In genomic region chr4:117120445-117121414, GRCm38 (mm10) we compare ENCODE assay signal across 8 mouse cellular contexts. TPM values are rescaled to one million over a fixed set of nuclear protein-coding genes. Genes with fewer than 3 reads are reported as not detected.
DNase-seq lines count a peak whose midpoint lies in the region; ATAC-seq lines count a peak whose summit lies in the region.

No protein-coding gene starts in this region.

- no peaks in the 10 kb centered on the region for H3K27me3 ChIP-seq in hindbrain, embryonic 16.5 days (replicated peaks; ENCODE audit: control insufficient read depth, insufficient read depth, low read length)

- H3K36me3 ChIP-seq in hindbrain, embryonic 16.5 days (ENCODE audit: control insufficient read depth, insufficient read depth, low read length): no peaks in the 10 kb centered on the region
- no peaks in the 10 kb centered on the region for H3K36me3 ChIP-seq in macrophage (ENCODE audit: inconsistent target)

- 0% methylated on average over 67 of the region's 69 CpGs for WGBS in hindbrain, embryonic 16.5 days
- WGBS in macrophage (ENCODE audit: missing documents): under 1% methylated on average over 69 of the region's 69 CpGs

- peak overlapping the region; percentile 74 for H3K9ac ChIP-seq in hindbrain, embryonic 16.5 days (ENCODE audit: low read depth, low read length)

- DNase-seq in T-cell, adult 2 months (ENCODE audit: low spot score): peak; percentile 88
- peak; percentile 91 to 92 for DNase-seq in cerebellum, postnatal 36 days
- peak; percentile 95 to 96 for DNase-seq in frontal cortex, postnatal 36 days (ENCODE audit: low spot score in 2 of 2)
- DNase-seq in left cerebral cortex, adult 18-20 months (ENCODE audit: low spot score in 2 of 2): peak; percentile 95
- DNase-seq in right cerebral cortex, adult 18-20 months: peak; percentile 97
- peak; percentile 78 for DNase-seq in urinary bladder, postnatal 10 days (ENCODE audit: low spot score)

- H3K27ac ChIP-seq in hindbrain, embryonic 16.5 days (ENCODE audit: low read depth, low read length): peak overlapping the region; percentile 76
- peak overlapping the region; percentile 60 for H3K27ac ChIP-seq in macrophage

- ATAC-seq in hindbrain, embryonic 16.5 days: peak; percentile 96

- peak overlapping the region; percentile 72 for H3K4me3 ChIP-seq in hindbrain, embryonic 16.5 days (ENCODE audit: low read length)
- H3K4me3 ChIP-seq in macrophage (ENCODE audit: inconsistent target): peak overlapping the region; percentile 65

- peak overlapping the region; percentile 99 for H3K4me2 ChIP-seq in hindbrain, embryonic 16.5 days (ENCODE audit: low read length)

- peaks cover 21% of the 10 kb centered on the region for H3K4me1 ChIP-seq in hindbrain, embryonic 16.5 days (ENCODE audit: control insufficient read depth, insufficient read depth, low read depth, low read length)

- H3K9me3 ChIP-seq in hindbrain, embryonic 16.5 days (ENCODE audit: control insufficient read depth, low read length): no peaks in the 10 kb centered on the region

- no peaks in the 10 kb centered on the region for H3K79me2 ChIP-seq in macrophage (ENCODE audit: inconsistent target)

RNA-seq across cellular contexts. Expression of gene Btbd19, which starts 4.8 kb away (rescaled TPM):
- 3.9 and 4.9 TPM in 2 replicates for polyA plus RNA-seq in hindbrain, embryonic 16.5 days (2015; fragmentation: Nextera tagmentation; extraction: Ambion mirVana)
- total RNA-seq in left cerebral cortex, adult 18-20 months (2021): 10 to 100 TPM; 13.1 to 14.2 TPM
- total RNA-seq in macrophage (2018; cell fraction: chromatin; rRNA removed): 10 to 100 TPM in 14 of 26 experiments, 1 to 10 TPM in 12; 1.6 to 22.6 (median 11.1) TPM
- total RNA-seq in macrophage (2018; cell fraction: cytosol; rRNA removed): 1 to 10 TPM; 1.5 to 6.9 (median 3.5) TPM
- 10 to 100 TPM in 11 of 26 experiments, 1 to 10 TPM in 15; 1.8 to 31.5 (median 8.8) TPM for total RNA-seq in macrophage (2018; cell fraction: nucleus; rRNA removed)
- 1.5 to 11.4 TPM (median 1.9 TPM) in 3 replicates for polyA plus RNA-seq in macrophage (2018)

RNA-seq across cellular contexts. Expression of gene Tctex1d4, which starts 5.9 kb away (rescaled TPM):
- 1.5 and 1.8 TPM in 2 replicates for polyA plus RNA-seq in hindbrain, embryonic 16.5 days (2015; fragmentation: Nextera tagmentation; extraction: Ambion mirVana)
- total RNA-seq in left cerebral cortex, adult 18-20 months (2021): under 1 TPM in 1 of 2 experiments, not detected in 1; 0.77 TPM
- total RNA-seq in macrophage (2018; cell fraction: chromatin; rRNA removed): 1 to 10 TPM in 17 of 26 experiments, not detected in 9; 1.3 to 7.4 (median 2.8) TPM
- 1 to 10 TPM in 22 of 26 experiments, under 1 TPM in 4; 0.42 to 4.0 (median 2.2) TPM for total RNA-seq in macrophage (2018; cell fraction: cytosol; rRNA removed)
- total RNA-seq in macrophage (2018; cell fraction: nucleus; rRNA removed): 10 to 100 TPM in 1 of 26 experiments, 1 to 10 TPM in 17, not detected in 8; 1.2 to 10.0 (median 2.9) TPM
- polyA plus RNA-seq in macrophage (2018): 0.68 to 2.6 TPM (median 0.93 TPM) in 3 replicates

RNA-seq across cellular contexts. Expression of gene Plk3, which starts 13.0 kb away (rescaled TPM):
- 24.0 and 24.8 TPM in 2 replicates for polyA plus RNA-seq in hindbrain, embryonic 16.5 days (2015; fragmentation: Nextera tagmentation; extraction: Ambion mirVana)
- 10 to 100 TPM; 16.9 to 17.3 TPM for total RNA-seq in left cerebral cortex, adult 18-20 months (2021)
- total RNA-seq in macrophage (2018; cell fraction: chromatin; rRNA removed): 10 to 100 TPM in 6 of 26 experiments, 1 to 10 TPM in 19, under 1 TPM in 1; 0.67 to 21.3 (median 6.8) TPM
- total RNA-seq in macrophage (2018; cell fraction: cytosol; rRNA removed): 1 to 10 TPM in 25 of 26 experiments, under 1 TPM in 1; 0.48 to 6.3 (median 2.9) TPM
- total RNA-seq in macrophage (2018; cell fraction: nucleus; rRNA removed): 10 to 100 TPM in 9 of 26 experiments, 1 to 10 TPM in 17; 2.6 to 33.1 (median 6.9) TPM
- polyA plus RNA-seq in macrophage (2018): 1.5 to 7.7 TPM (median 2.0 TPM) in 3 replicates

RNA-seq across cellular contexts. Expression of gene Ptch2, which starts 24.9 kb away (rescaled TPM):
- 7.8 and 9.6 TPM in 2 replicates for polyA plus RNA-seq in hindbrain, embryonic 16.5 days (2015; fragmentation: Nextera tagmentation; extraction: Ambion mirVana)
- 1 to 10 TPM; 1.1 to 2.0 TPM for total RNA-seq in left cerebral cortex, adult 18-20 months (2021)
- total RNA-seq in macrophage (2018; cell fraction: chromatin; rRNA removed): not detected
- total RNA-seq in macrophage (2018; cell fraction: cytosol; rRNA removed): not detected
- total RNA-seq in macrophage (2018; cell fraction: nucleus; rRNA removed): not detected
- not detected in 3 replicates for polyA plus RNA-seq in macrophage (2018)

RNA-seq across cellular contexts. Expression of gene Rps8, which starts 35.3 kb away (rescaled TPM):
- 320 and 403 TPM in 2 replicates for polyA plus RNA-seq in hindbrain, embryonic 16.5 days (2015; fragmentation: Nextera tagmentation; extraction: Ambion mirVana)
- 100 to 1,000 TPM; 585 to 613 TPM for total RNA-seq in left cerebral cortex, adult 18-20 months (2021)
- 100 to 1,000 TPM in 3 of 26 experiments, 10 to 100 TPM in 23; 30.7 to 242 (median 63.9) TPM for total RNA-seq in macrophage (2018; cell fraction: chromatin; rRNA removed)
- 1,000 to 10,000 TPM in 9 of 26 experiments, 100 to 1,000 TPM in 17; 488 to 1,366 (median 810) TPM for total RNA-seq in macrophage (2018; cell fraction: cytosol; rRNA removed)
- 100 to 1,000 TPM in 24 of 26 experiments, 10 to 100 TPM in 2; 69.8 to 283 (median 141) TPM for total RNA-seq in macrophage (2018; cell fraction: nucleus; rRNA removed)
- polyA plus RNA-seq in macrophage (2018): 353 to 1,289 TPM (median 973 TPM) in 3 replicates

Comparison
In these comparisons a context has a peak if more than half of its experiments do, and no peak if none do; other contexts are left out.
1. Peak in every context shown above with its lines: DNase-seq, ATAC-seq, H3K4me3 ChIP-seq and H3K27ac ChIP-seq.